Mouse (Mus musculus) gastrocnemius, postnatal 4 days (tissue): Measurements from ENCODE around the gene Aak1. TPM values are rescaled to one million over a fixed set of nuclear protein-coding genes. Genes with fewer than 3 reads are reported as not detected.
A peak's percentile ranks its signal among the peaks of the same experiment; 100 is the strongest.
"Not testable (repeated sequence)": the region's sequence is repeated elsewhere in the genome, so short reads cannot be mapped to it uniquely, and the experiment has no call there.

Experiments
- DNase-seq, 2 experiments: peaks; one replicate each; pipeline ENCODE4 v3.0.0; 2021 to 2022; ENCODE audit warnings: low spot score in 2 of 2, mixed read lengths in 2 of 2
- total RNA-seq, 2 experiments: library from RNA; stranded (reverse); gene quantifications; 2 replicates each; pipeline ENCODE4 v1.2.3; 2021

Aak1 gene
- total RNA-seq, 2 experiments from 2014 or later: 57.9 to 69.9 TPM

- no peak for DNase-seq
Measured at GRCm38 (mm10) chr6:87005577-87005976, 156.3 kb downstream of the Aak1 start.

GRCm38 (mm10) chr6:87008887-87009286, 159.6 kb downstream of the Aak1 start, which contains the start of gene Nfu1:
Gene Nfu1, plus strand, starts transcription at chr6:87009236.
- no peak for DNase-seq

GRCm38 (mm10) chr6:87009692-87010328, 160.5 kb downstream of the Aak1 start:
- DNase-seq: peak; percentile 91 to 96

- peak in 1 of 2 experiments; percentile 24 for DNase-seq
Measured at GRCm38 (mm10) chr6:87016916-87017315, 167.6 kb downstream of the Aak1 start.

- no peak for DNase-seq
Measured at GRCm38 (mm10) chr6:87018874-87019273, 169.6 kb downstream of the Aak1 start.

- no peak for DNase-seq
Measured at GRCm38 (mm10) chr6:87021791-87022190, 172.5 kb downstream of the Aak1 start.

- no peak for DNase-seq
Measured at GRCm38 (mm10) chr6:87026980-87027379, 177.7 kb downstream of the Aak1 start.

GRCm38 (mm10) chr6:87028881-87029280, 179.6 kb downstream of the Aak1 start:
- no peak for DNase-seq

- not testable (repeated sequence) for DNase-seq
Measured at GRCm38 (mm10) chr6:87031310-87031709, 182.0 kb downstream of the Aak1 start.

GRCm38 (mm10) chr6:87032401-87032800, 183.1 kb downstream of the Aak1 start:
- DNase-seq: no peak

GRCm38 (mm10) chr6:87034395-87034794, 185.1 kb downstream of the Aak1 start:
- DNase-seq: no peak

GRCm38 (mm10) chr6:87037826-87038620, 188.7 kb downstream of the Aak1 start:
- DNase-seq: no peak

- no peak for DNase-seq
Measured at GRCm38 (mm10) chr6:87039161-87039560, 189.8 kb downstream of the Aak1 start.

GRCm38 (mm10) chr6:87040971-87041370, 191.7 kb downstream of the Aak1 start:
- no peak for DNase-seq

GRCm38 (mm10) chr6:87041431-87041830, 192.1 kb downstream of the Aak1 start:
- DNase-seq: no peak

GRCm38 (mm10) chr6:87042004-87042336, 192.7 kb downstream of the Aak1 start:
- DNase-seq: no peak

GRCm38 (mm10) chr6:87042337-87043130, 193.2 kb downstream of the Aak1 start, which contains the start of gene Gfpt1:
Gene Gfpt1, plus strand, starts transcription at chr6:87042846.
- peak; percentile 96 to 97 for DNase-seq

- DNase-seq: no peak
Measured at GRCm38 (mm10) chr6:87043131-87043516, 193.8 kb downstream of the Aak1 start.

- DNase-seq: no peak
Measured at GRCm38 (mm10) chr6:87044895-87045294, 195.6 kb downstream of the Aak1 start.

GRCm38 (mm10) chr6:87045507-87045906, 196.2 kb downstream of the Aak1 start:
- DNase-seq: no peak

GRCm38 (mm10) chr6:87048712-87049111, 199.4 kb downstream of the Aak1 start:
- DNase-seq: not testable (repeated sequence)
